Mouse (Mus musculus) spleen, postnatal 0 days (tissue): ENCODE measurements around the gene Vmn1r225. TPM values are rescaled to one million over a fixed set of nuclear protein-coding genes. Genes with fewer than 3 reads are reported as not detected.

Experiments used
- polyA plus RNA-seq: library from polyadenylated mRNA; unstranded; fragments of >200 nt; fragmentation: Nextera tagmentation; extraction: Ambion mirVana; gene quantifications from 2 replicates; pipeline ENCODE4 v1.2.1, GENCODE M21; 2015

Vmn1r225 gene
- polyA plus RNA-seq: not detected in 2 replicates

DNA sequence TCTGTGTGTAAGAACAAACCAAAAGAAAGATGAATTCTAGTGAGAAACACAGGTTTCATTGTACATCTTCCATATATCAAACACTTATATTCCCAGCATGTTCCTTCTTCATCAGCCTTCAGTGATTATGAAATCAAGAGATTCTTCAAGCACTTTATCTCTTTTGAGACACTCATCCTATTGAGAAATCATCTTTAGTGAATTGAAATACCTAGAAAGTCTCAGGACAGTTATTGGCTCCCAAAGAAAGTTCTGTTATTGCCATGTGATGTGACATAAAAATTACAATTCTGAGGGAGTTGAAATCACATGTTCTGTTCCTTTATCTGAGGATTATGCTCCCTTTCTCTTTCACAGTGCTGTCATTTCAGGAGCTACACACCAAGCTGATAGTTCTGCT, at the start of gene Vmn1r225:
Gene Vmn1r225, plus strand, starts transcription at position 301 of the 400 bp plus-strand sequence.

DNA sequence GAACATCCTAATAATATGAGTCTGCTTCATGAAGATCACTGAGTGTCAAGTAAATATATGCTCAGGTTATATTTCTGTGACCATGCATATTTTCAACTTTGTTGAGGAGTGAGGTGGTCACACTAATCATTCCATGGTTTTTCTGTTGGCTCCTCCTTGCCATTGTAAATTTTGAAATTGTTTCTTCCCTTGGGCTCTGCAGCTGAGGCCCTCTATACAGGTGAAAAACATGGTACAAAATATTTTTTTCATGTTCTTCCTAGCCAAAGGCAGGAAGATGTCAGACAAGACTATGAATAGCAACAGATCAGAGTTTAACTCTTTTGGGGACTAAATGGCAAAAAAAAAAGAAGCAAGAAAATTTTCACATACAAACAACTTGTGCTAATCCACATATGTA, 16.7 kb upstream of the Vmn1r225 start, which contains the start of gene Vmn2r108:
Gene Vmn2r108, minus strand, starts transcription at position 101 of the 400 bp plus-strand sequence.

Other genes with a start within 250 kb of the Vmn1r225 start
- gene Vmn2r106, start 212.6 kb upstream of the Vmn1r225 start, polyA plus RNA-seq: not detected in 2 replicates
- not detected in 2 replicates for gene Vmn2r107, start 152.9 kb upstream of the Vmn1r225 start, polyA plus RNA-seq
- not detected in 2 replicates for gene Vmn1r224, start 84.0 kb upstream of the Vmn1r225 start, polyA plus RNA-seq
- not detected in 2 replicates for gene Vmn2r108, start 16.8 kb upstream of the Vmn1r225 start, polyA plus RNA-seq
- not detected in 2 replicates for gene Vmn2r109, start 66.6 kb downstream of the Vmn1r225 start, polyA plus RNA-seq
- 0.01 and 0.02 TPM in 2 replicates for gene Vmn2r110, start 98.3 kb downstream of the Vmn1r225 start, polyA plus RNA-seq
- gene Fpr-rs3, start 126.7 kb downstream of the Vmn1r225 start, polyA plus RNA-seq: not detected in 2 replicates
- gene Vmn1r226, start 184.7 kb downstream of the Vmn1r225 start, polyA plus RNA-seq: not detected in 2 replicates
- gene Vmn1r227, start 231.7 kb downstream of the Vmn1r225 start, polyA plus RNA-seq: not detected in 2 replicates